Mouse (Mus musculus) layer of hippocampus, adult 11-12 months (tissue): Measurements from ENCODE around the gene Dll4.

Source experiments
- DNase-seq: peaks from one replicate; pipeline ENCODE4 v3.0.0; 2022; ENCODE audit warnings: low spot score

The Dll4 gene

GRCm38 (mm10) chr2:119334964-119335525, 9.5 kb downstream of the Dll4 start:
- DNase-seq = no peak

GRCm38 (mm10) chr2:119335535-119335934, 10.0 kb downstream of the Dll4 start:
- DNase-seq = no peak

GRCm38 (mm10) chr2:119336002-119336401, 10.4 kb downstream of the Dll4 start:
- DNase-seq = no peak

GRCm38 (mm10) chr2:119336470-119336869, 10.9 kb downstream of the Dll4 start:
- DNase-seq = no peak

- peak; percentile 86 for DNase-seq
Measured at GRCm38 (mm10) chr2:119337425-119338265, 12.1 kb downstream of the Dll4 start.

- no peak for DNase-seq
Measured at GRCm38 (mm10) chr2:119344537-119345138, 19.1 kb downstream of the Dll4 start.

GRCm38 (mm10) chr2:119350555-119351486, 25.2 kb downstream of the Dll4 start, which contains the start of gene Chac1:
TSS of gene Chac1 (plus strand) at chr2:119351229.
- peak; percentile 93 for DNase-seq

GRCm38 (mm10) chr2:119353707-119354106, 28.1 kb downstream of the Dll4 start:
- DNase-seq = no peak

- no peak for DNase-seq
Measured at GRCm38 (mm10) chr2:119355089-119355488, 29.5 kb downstream of the Dll4 start.

GRCm38 (mm10) chr2:119355651-119356050, 30.1 kb downstream of the Dll4 start:
- no peak for DNase-seq

GRCm38 (mm10) chr2:119356310-119356709, 30.7 kb downstream of the Dll4 start:
- no peak for DNase-seq

GRCm38 (mm10) chr2:119356805-119357204, 31.2 kb downstream of the Dll4 start:
- DNase-seq = no peak

GRCm38 (mm10) chr2:119358249-119358648, 32.7 kb downstream of the Dll4 start:
- DNase-seq = no peak

GRCm38 (mm10) chr2:119359721-119360291, 34.2 kb downstream of the Dll4 start:
- DNase-seq = no peak

GRCm38 (mm10) chr2:119364969-119365368, 39.4 kb downstream of the Dll4 start:
- no peak for DNase-seq

GRCm38 (mm10) chr2:119367346-119367745, 41.8 kb downstream of the Dll4 start:
- DNase-seq = no peak

GRCm38 (mm10) chr2:119370116-119370515, 44.5 kb downstream of the Dll4 start:
- no peak for DNase-seq

GRCm38 (mm10) chr2:119377286-119377685, 51.7 kb downstream of the Dll4 start:
- DNase-seq = no peak

- DNase-seq = no peak
Measured at GRCm38 (mm10) chr2:119377826-119378225, 52.2 kb downstream of the Dll4 start.

GRCm38 (mm10) chr2:119379455-119379854, 53.9 kb downstream of the Dll4 start:
- no peak for DNase-seq
